ENCODE assay signal across 8 mouse cellular contexts in genomic region chr3:38094370-38094979, GRCm38 (mm10).
A peak's percentile ranks its signal among the peaks of the same experiment; 100 is the strongest.
DNase-seq lines count a peak whose midpoint lies in the region; ATAC-seq lines count a peak whose summit lies in the region.

No protein-coding gene starts in this region.

- peak; percentile 85 for ATAC-seq in kidney, embryonic 15.5 days (replicated peaks; ENCODE audit: low FRiP score)
- ATAC-seq in forebrain, embryonic 13.5 days = no peak

- no peaks in the 10 kb centered on the region for H3K36me3 ChIP-seq in kidney, embryonic 15.5 days
- no peaks in the 10 kb centered on the region for H3K36me3 ChIP-seq in forebrain, embryonic 13.5 days (ENCODE audit: poor library complexity, severe bottlenecking)

- no peaks in the 10 kb centered on the region for H3K27me3 ChIP-seq in kidney, embryonic 15.5 days
- no peaks in the 10 kb centered on the region for H3K27me3 ChIP-seq in forebrain, embryonic 13.5 days

- no peak overlapping the region for H3K4me2 ChIP-seq in kidney, embryonic 15.5 days
- H3K4me2 ChIP-seq in forebrain, embryonic 13.5 days = no peak overlapping the region

- DNase-seq in heart, adult 11 months = peak; percentile 91
- no peak for DNase-seq in heart, adult 9 months (ENCODE audit: low spot score in 2 of 2)
- peak; percentile 42 for DNase-seq in adrenal gland, postnatal 14 days
- DNase-seq in lung, postnatal 10 days = peak; percentile 52
- DNase-seq in ovary, adult 18-20 months (ENCODE audit: low spot score) = no peak
- no peak for DNase-seq in cerebellum, postnatal 36 days

- H3K4me1 ChIP-seq in kidney, embryonic 15.5 days = 0 out of 2 replicates have a peak, but pooled peaks cover 3% of the 10 kb centered on the region
- no peaks in the 10 kb centered on the region for H3K4me1 ChIP-seq in forebrain, embryonic 13.5 days

- 32% methylated on average over 7 of the region's 7 CpGs for WGBS in kidney, embryonic 15.5 days
- 69% methylated on average over 7 of the region's 7 CpGs for WGBS in forebrain, embryonic 13.5 days

- H3K9me3 ChIP-seq in kidney, embryonic 15.5 days (replicated peaks) = no peaks in the 10 kb centered on the region; the same call in 1 of the 2 replicates
- H3K9me3 ChIP-seq in forebrain, embryonic 13.5 days (replicated peaks) = no peaks in the 10 kb centered on the region

- H3K27ac ChIP-seq in kidney, embryonic 15.5 days = peak overlapping the region; percentile 48; the same call in 1 of the 2 replicates
- H3K27ac ChIP-seq in forebrain, embryonic 13.5 days = no peak overlapping the region

- no peak overlapping the region for H3K4me3 ChIP-seq in kidney, embryonic 15.5 days (replicated peaks)
- no peak overlapping the region for H3K4me3 ChIP-seq in forebrain, embryonic 13.5 days

- H3K9ac ChIP-seq in kidney, embryonic 15.5 days = no peak overlapping the region
- no peak overlapping the region for H3K9ac ChIP-seq in forebrain, embryonic 13.5 days

Comparison
In these comparisons a context has a peak if more than half of its experiments do, and no peak if none do; other contexts are left out.
1. DNase-seq: peak in heart, adult 11 months (single experiment), adrenal gland, postnatal 14 days (single experiment) and lung, postnatal 10 days (single experiment); none in heart, adult 9 months (0 of 2), ovary, adult 18-20 months (single experiment) and cerebellum, postnatal 36 days (0 of 2).